Mouse (Mus musculus) lung, embryonic 15.5 days (tissue): ENCODE measurements at regions not wholly inside any gene's neighbourhood (a gene's known extent, or its start where the extent isn't known, plus 50 kb on each side); places are given as distances from the start of the nearest gene placed in this dataset.

Experiments
- ATAC-seq: fragments of 200-750 bp; cut with Nextera tagmentation; 2 replicates; pipeline ENCODE4 v1.8.0; 2017; ENCODE audit warnings: moderate number of reproducible peaks, borderline replicate concordance; ENCODE audit not compliant: low FRiP score, low TSS enrichment; ENCODE audit errors: extremely low read depth
- H3K27ac ChIP-seq: fragments of 300-500 bp; sonication (generic); 2 replicates; pipeline ENCODE4 v1.5.1; 2015; ENCODE audit warnings: moderate library complexity, mild to moderate bottlenecking, inconsistent platforms
- H3K27me3 ChIP-seq: fragments of 300-500 bp; sonication (generic); 2 replicates; pipeline ENCODE4 v1.6.1; 2015; ENCODE audit warnings: inconsistent platforms
- H3K36me3 ChIP-seq: fragments of 300-500 bp; sonication (generic); 2 replicates; pipeline ENCODE4 v1.6.1; 2015; ENCODE audit warnings: inconsistent platforms
- H3K4me1 ChIP-seq: fragments of 300-500 bp; sonication (generic); 2 replicates; pipeline ENCODE4 v1.6.1; 2015; ENCODE audit warnings: inconsistent platforms
- H3K4me2 ChIP-seq: fragments of 300-500 bp; sonication (generic); 2 replicates; pipeline ENCODE4 v1.6.1; 2015; ENCODE audit warnings: inconsistent platforms, mild to moderate bottlenecking, moderate library complexity
- H3K4me3 ChIP-seq: fragments of 300-500 bp; sonication (generic); 2 replicates; pipeline ENCODE4 v1.5.1; 2015; ENCODE audit warnings: mild to moderate bottlenecking, inconsistent platforms
- H3K9ac ChIP-seq: fragments of 300-500 bp; sonication (generic); 2 replicates; pipeline ENCODE4 v1.6.1; 2015; ENCODE audit warnings: inconsistent platforms
- H3K9me3 ChIP-seq: fragments of 300-500 bp; sonication (generic); 2 replicates; pipeline ENCODE4 v1.6.1; 2016; ENCODE audit warnings: inconsistent platforms
- WGBS: fragments of 180-500 bp; shearing (Covaris S2); methylation state at CpG from one replicate; pipeline ENCODE4 v1.1.7; 2015; 5-methylcytosine and 5-hydroxymethylcytosine counted together

GRCm38 (mm10) chr9:59189141-59189540, 102.2 kb upstream of the Adpgk start:
- Histone ChIP-seq H3K27me3 (no peaks in the 10 kb centered on the region), H3K4me3 (no peak overlapping the region), H3K4me1 (peaks cover 11% of the 10 kb centered on the region), H3K9ac (no peak overlapping the region), H3K27ac (no peak overlapping the region), H3K36me3 (no peaks in the 10 kb centered on the region), H3K9me3 (no peaks in the 10 kb centered on the region), H3K4me2 (no peak overlapping the region; the same call in 1 of the 2 replicates)
- peak; percentile 57; the same call in 1 of the 2 replicates for ATAC-seq
- WGBS: 21% methylated on average over 9 of the region's 9 CpGs

DNA sequence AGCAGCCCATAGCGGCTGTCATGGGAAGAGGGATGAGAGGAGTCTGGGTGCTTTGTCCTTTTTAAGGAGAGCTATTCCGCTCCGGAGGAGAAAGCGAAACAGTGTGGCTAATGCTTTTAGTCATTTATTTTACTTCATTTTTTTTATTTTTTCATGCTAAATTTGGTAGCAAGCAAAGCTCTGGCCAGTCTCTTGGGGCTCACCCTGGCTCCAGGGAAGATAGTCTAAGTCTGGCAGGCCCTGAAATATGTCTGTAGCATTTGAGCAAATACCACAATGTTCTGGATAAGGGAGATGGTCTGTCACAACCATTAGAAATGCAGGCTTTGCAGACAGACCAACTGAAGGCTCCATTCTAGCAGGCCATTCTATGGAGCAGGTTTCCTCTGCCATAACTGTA, 102.9 kb upstream of the Adpgk start:
- 62% methylated on average over 4 of the region's 4 CpGs for WGBS

GRCm38 (mm10) chr9:59186326-59186725, 105.0 kb upstream of the Adpgk start:
- no peaks in the 10 kb centered on the region for H3K36me3 ChIP-seq
- no peak overlapping the region for H3K27ac ChIP-seq
- no peaks in the 10 kb centered on the region for H3K9me3 ChIP-seq
- H3K9ac ChIP-seq: no peak overlapping the region
- peaks cover 22% of the 10 kb centered on the region for H3K4me1 ChIP-seq
- 66% methylated on average over 4 of the region's 4 CpGs for WGBS
- no peak overlapping the region for H3K4me3 ChIP-seq
- H3K4me2 ChIP-seq: no peak overlapping the region
- H3K27me3 ChIP-seq: no peaks in the 10 kb centered on the region
- no peak; the same call in 1 of the 2 replicates for ATAC-seq

More for the DNA sequence above, 102.9 kb upstream of the Adpgk start:
- H3K27me3 ChIP-seq: no peaks in the 10 kb centered on the region
- H3K4me3 ChIP-seq: no peak overlapping the region
- H3K27ac ChIP-seq: no peak overlapping the region
- no peak for ATAC-seq
- no peaks in the 10 kb centered on the region for H3K36me3 ChIP-seq
- no peak overlapping the region for H3K9ac ChIP-seq
- H3K4me1 ChIP-seq: peaks cover 11% of the 10 kb centered on the region
- H3K4me2 ChIP-seq: no peak overlapping the region
- no peaks in the 10 kb centered on the region for H3K9me3 ChIP-seq

DNA sequence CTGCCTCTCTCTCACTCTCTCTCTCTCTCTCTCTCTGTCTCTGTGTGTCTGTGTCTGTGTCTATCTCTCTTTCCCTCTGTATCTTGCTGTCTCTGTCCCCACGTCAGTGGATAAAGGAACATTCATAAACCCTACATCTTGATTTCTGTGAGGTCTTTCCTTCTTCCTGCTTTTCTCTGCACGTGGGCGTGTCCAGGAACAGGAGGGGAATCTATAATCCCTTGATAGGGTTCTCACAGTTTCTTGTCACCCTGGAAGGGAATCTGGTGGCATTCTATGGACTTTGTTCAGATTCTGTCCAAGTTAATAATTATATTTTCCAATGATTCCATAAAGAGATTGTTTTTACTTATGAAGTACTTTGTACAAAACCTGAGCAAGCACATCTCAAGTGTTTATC, 107.3 kb upstream of the Adpgk start:
- 55% methylated on average over 3 of the region's 3 CpGs for WGBS

DNA sequence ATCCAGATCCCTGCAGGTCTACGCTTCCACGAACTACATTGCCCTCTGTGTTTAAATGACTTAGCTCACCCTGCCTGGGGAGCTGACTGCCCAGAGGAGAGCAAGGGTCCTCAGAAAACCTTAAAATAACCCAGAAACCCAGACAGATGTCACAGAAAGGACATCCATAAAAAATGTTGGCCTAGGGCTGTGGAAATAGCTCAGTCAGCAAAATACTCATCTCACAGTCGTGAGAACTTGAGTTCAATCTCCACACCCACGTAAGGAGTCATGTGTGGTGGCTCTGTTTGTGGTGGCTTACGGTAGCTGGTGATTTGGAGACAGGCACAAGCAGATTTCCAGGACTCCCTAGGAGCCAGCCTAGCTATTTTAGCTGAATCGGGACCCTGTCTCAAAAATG, 108.5 kb upstream of the Adpgk start:
- Histone ChIP-seq H3K36me3 (no peaks in the 10 kb centered on the region), H3K9me3 (no peaks in the 10 kb centered on the region), H3K27me3 (no peaks in the 10 kb centered on the region), H3K4me3 (no peak overlapping the region), H3K9ac (no peak overlapping the region), H3K4me1 (peaks cover 11% of the 10 kb centered on the region), H3K4me2 (no peak overlapping the region), H3K27ac (0 out of 2 replicates have a peak overlapping the region, but pooled peaks have one; percentile 35)
- ATAC-seq: no peak
- WGBS: 50% methylated on average over 6 of the region's 6 CpGs

More for the DNA sequence above, 107.3 kb upstream of the Adpgk start:
- H3K27me3 ChIP-seq: no peaks in the 10 kb centered on the region
- H3K4me3 ChIP-seq: no peak overlapping the region
- no peak overlapping the region for H3K27ac ChIP-seq
- H3K4me2 ChIP-seq: no peak overlapping the region
- H3K4me1 ChIP-seq: peaks cover 15% of the 10 kb centered on the region
- no peak overlapping the region for H3K9ac ChIP-seq
- no peak for ATAC-seq
- no peaks in the 10 kb centered on the region for H3K36me3 ChIP-seq
- H3K9me3 ChIP-seq: no peaks in the 10 kb centered on the region

- Histone ChIP-seq H3K4me2 (no peak overlapping the region), H3K4me3 (no peak overlapping the region), H3K27ac (0 out of 2 replicates have a peak overlapping the region, but pooled peaks have one; percentile 35), H3K4me1 (peaks cover 11% of the 10 kb centered on the region), H3K27me3 (no peaks in the 10 kb centered on the region), H3K9ac (no peak overlapping the region), H3K9me3 (no peaks in the 10 kb centered on the region), H3K36me3 (no peaks in the 10 kb centered on the region)
- whole genome bisulfite sequencing: 34% methylated on average over 8 of the region's 8 CpGs
- ATAC-seq: no peak; the same call in 1 of the 2 replicates
Measured at GRCm38 (mm10) chr9:59182490-59182889, 108.9 kb upstream of the Adpgk start.

- Histone ChIP-seq H3K4me1 (no peaks in the 10 kb centered on the region), H3K27me3 (no peaks in the 10 kb centered on the region), H3K4me2 (no peak overlapping the region), H3K9me3 (no peaks in the 10 kb centered on the region), H3K27ac (no peak overlapping the region), H3K9ac (no peak overlapping the region), H3K4me3 (no peak overlapping the region), H3K36me3 (no peaks in the 10 kb centered on the region)
- ATAC-seq: no peak
- WGBS: 76% methylated on average over 2 of the region's 2 CpGs
Measured at GRCm38 (mm10) chr9:59171576-59171975, 119.8 kb upstream of the Adpgk start.

GRCm38 (mm10) chr9:59163390-59163976, 127.2 kb upstream of the Neo1 start:
- Histone ChIP-seq H3K36me3 (no peaks in the 10 kb centered on the region), H3K9ac (no peak overlapping the region), H3K27ac (no peak overlapping the region), H3K27me3 (no peaks in the 10 kb centered on the region), H3K9me3 (no peaks in the 10 kb centered on the region), H3K4me2 (no peak overlapping the region), H3K4me1 (no peaks in the 10 kb centered on the region), H3K4me3 (no peak overlapping the region)
- ATAC-seq: no peak
- 46% methylated on average over 6 of the region's 6 CpGs for WGBS

- Histone ChIP-seq H3K4me1 (no peaks in the 10 kb centered on the region), H3K9ac (no peak overlapping the region), H3K27me3 (no peaks in the 10 kb centered on the region), H3K9me3 (no peaks in the 10 kb centered on the region), H3K27ac (no peak overlapping the region), H3K4me2 (no peak overlapping the region), H3K36me3 (no peaks in the 10 kb centered on the region), H3K4me3 (no peak overlapping the region)
- ATAC-seq: no peak
- 51% methylated on average over 4 of the region's 4 CpGs for WGBS
Measured at GRCm38 (mm10) chr9:59162954-59163353, 126.7 kb upstream of the Neo1 start.

- H3K27me3 ChIP-seq: no peaks in the 10 kb centered on the region
- no peak overlapping the region for H3K4me3 ChIP-seq
- no peaks in the 10 kb centered on the region for H3K9me3 ChIP-seq
- no peaks in the 10 kb centered on the region for H3K36me3 ChIP-seq
- ATAC-seq: no peak
- H3K9ac ChIP-seq: no peak overlapping the region
- 42% methylated on average over 5 of the region's 5 CpGs for WGBS
- H3K27ac ChIP-seq: no peak overlapping the region
- no peak overlapping the region for H3K4me2 ChIP-seq
- peaks cover 11% of the 10 kb centered on the region for H3K4me1 ChIP-seq
Measured at GRCm38 (mm10) chr9:59157663-59158062, 121.4 kb upstream of the Neo1 start.

DNA sequence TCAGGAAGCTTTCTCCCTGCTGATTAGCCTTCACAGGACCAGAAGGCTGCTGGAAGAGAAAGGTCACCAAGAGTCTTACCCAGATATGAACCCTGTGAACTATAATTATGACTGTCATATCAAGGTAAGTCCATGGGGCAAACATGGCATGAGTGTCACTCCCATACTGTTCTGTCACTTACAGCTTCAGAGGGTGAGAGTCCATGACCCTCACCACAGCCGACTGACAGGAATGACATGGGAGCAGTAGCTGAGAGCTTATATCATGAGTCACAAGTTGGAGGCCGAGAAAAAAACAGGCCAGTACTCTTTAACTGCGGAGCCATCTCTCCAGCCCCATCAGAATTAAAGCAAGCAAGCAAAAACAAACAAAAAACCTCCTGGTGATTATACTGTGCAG, 117.7 kb upstream of the Neo1 start:
- no peak overlapping the region for H3K9ac ChIP-seq
- H3K4me3 ChIP-seq: no peak overlapping the region
- H3K4me1 ChIP-seq: peaks cover 16% of the 10 kb centered on the region
- 34% methylated on average over 3 of the region's 3 CpGs for WGBS
- no peak for ATAC-seq
- H3K36me3 ChIP-seq: no peaks in the 10 kb centered on the region
- no peak overlapping the region for H3K4me2 ChIP-seq
- no peaks in the 10 kb centered on the region for H3K9me3 ChIP-seq
- 0 out of 2 replicates have a peak overlapping the region, but pooled peaks have one; percentile 31 for H3K27ac ChIP-seq
- no peaks in the 10 kb centered on the region for H3K27me3 ChIP-seq

GRCm38 (mm10) chr9:59153126-59153525, 116.9 kb upstream of the Neo1 start:
- H3K27ac ChIP-seq: peak overlapping the region; percentile 31; the same call in 1 of the 2 replicates
- no peaks in the 10 kb centered on the region for H3K9me3 ChIP-seq
- H3K36me3 ChIP-seq: no peaks in the 10 kb centered on the region
- H3K4me2 ChIP-seq: no peak overlapping the region
- ATAC-seq: peak; percentile 83; the same call in 1 of the 2 replicates
- H3K27me3 ChIP-seq: no peaks in the 10 kb centered on the region
- peaks cover 16% of the 10 kb centered on the region for H3K4me1 ChIP-seq
- H3K9ac ChIP-seq: no peak overlapping the region
- H3K4me3 ChIP-seq: no peak overlapping the region
- 40% methylated on average over 5 of the region's 5 CpGs for WGBS
